Mouse (Mus musculus): ENCODE data around the gene Cacna1c. TPM values are rescaled to one million over a fixed set of nuclear protein-coding genes. Genes with fewer than 3 reads are reported as not detected.

Cacna1c gene
- polyA plus RNA-seq, 1 experiment from 2014 or later = 31.3 TPM

- H3K27me3 ChIP-seq (ENCODE audit: insufficient read depth, poor library complexity, severe bottlenecking) = no peaks in the 10 kb centered on the region
- H3K4me1 ChIP-seq = peaks cover 20% of the 10 kb centered on the region
- no peak overlapping the region for H3K4me3 ChIP-seq
- H3K9me3 ChIP-seq = no peaks in the 10 kb centered on the region; the same call in 1 of the 2 replicates
- no peak for DNase-seq (ENCODE audit: low spot score)
- H3K27ac ChIP-seq = no peak overlapping the region
- WGBS = 52% methylated on average over 8 of the region's 8 CpGs
- peaks cover 40% of the 10 kb centered on the region for H3K36me3 ChIP-seq
These were observed 418.8 kb downstream of the Cacna1c start for GRCm38 (mm10) chr6:118777457-118777856.

GRCm38 (mm10) chr6:118776459-118776858 is 419.8 kb downstream of the Cacna1c start:
- H3K27me3 ChIP-seq (ENCODE audit: insufficient read depth, poor library complexity, severe bottlenecking) = no peaks in the 10 kb centered on the region
- WGBS = 73% methylated on average over 9 of the region's 9 CpGs
- H3K4me3 ChIP-seq = no peak overlapping the region
- H3K4me1 ChIP-seq = peaks cover 17% of the 10 kb centered on the region
- no peak overlapping the region for H3K27ac ChIP-seq
- peaks cover 45% of the 10 kb centered on the region for H3K36me3 ChIP-seq
- no peaks in the 10 kb centered on the region; the same call in 1 of the 2 replicates for H3K9me3 ChIP-seq
- DNase-seq (ENCODE audit: low spot score) = no peak

- Histone ChIP-seq H3K27me3 (ENCODE audit: insufficient read depth, poor library complexity, severe bottlenecking) (no peaks in the 10 kb centered on the region), H3K27ac (no peak overlapping the region), H3K4me1 (peaks cover 11% of the 10 kb centered on the region; the same call in 1 of the 2 replicates), H3K36me3 (peaks cover 50% of the 10 kb centered on the region), H3K9me3 (no peaks in the 10 kb centered on the region; the same call in 1 of the 2 replicates), H3K4me3 (no peak overlapping the region)
- no peak for DNase-seq (ENCODE audit: low spot score)
- WGBS = 87% methylated on average over 6 of the region's 6 CpGs
These were observed 423.6 kb downstream of the Cacna1c start for GRCm38 (mm10) chr6:118772581-118772980.

- 63% methylated on average over 4 of the region's 4 CpGs for WGBS
- no peak overlapping the region for H3K27ac ChIP-seq
These were observed 425.1 kb downstream of the Cacna1c start for GRCm38 (mm10) chr6:118771121-118771520.

GRCm38 (mm10) chr6:118770396-118770795 is 425.8 kb downstream of the Cacna1c start:
- WGBS = 75% methylated on average over 6 of the region's 6 CpGs
- DNase-seq (ENCODE audit: low spot score) = no peak
- peaks cover 5% of the 10 kb centered on the region; the same call in 1 of the 2 replicates for H3K4me1 ChIP-seq

More at GRCm38 (mm10) chr6:118771121-118771520, 425.1 kb downstream of the Cacna1c start:
- H3K27me3 ChIP-seq (ENCODE audit: insufficient read depth, poor library complexity, severe bottlenecking) = no peaks in the 10 kb centered on the region
- peaks cover 42% of the 10 kb centered on the region for H3K36me3 ChIP-seq
- peaks cover 11% of the 10 kb centered on the region; the same call in 1 of the 2 replicates for H3K4me1 ChIP-seq
- no peak overlapping the region for H3K4me3 ChIP-seq
- no peak for DNase-seq (ENCODE audit: low spot score)
- no peaks in the 10 kb centered on the region; the same call in 1 of the 2 replicates for H3K9me3 ChIP-seq

GRCm38 (mm10) chr6:118769792-118770191 is 426.4 kb downstream of the Cacna1c start:
- Histone ChIP-seq H3K27ac (no peak overlapping the region), H3K4me1 (peaks cover 5% of the 10 kb centered on the region; the same call in 1 of the 2 replicates), H3K4me3 (no peak overlapping the region), H3K27me3 (ENCODE audit: insufficient read depth, poor library complexity, severe bottlenecking) (no peaks in the 10 kb centered on the region), H3K36me3 (peaks cover 29% of the 10 kb centered on the region), H3K9me3 (no peaks in the 10 kb centered on the region; the same call in 1 of the 2 replicates)
- WGBS = 90% methylated on average over 8 of the region's 8 CpGs
- no peak for DNase-seq (ENCODE audit: low spot score)

More at GRCm38 (mm10) chr6:118770396-118770795, 425.8 kb downstream of the Cacna1c start:
- Histone ChIP-seq H3K4me3 (no peak overlapping the region), H3K36me3 (peaks cover 35% of the 10 kb centered on the region), H3K27me3 (ENCODE audit: insufficient read depth, poor library complexity, severe bottlenecking) (no peaks in the 10 kb centered on the region), H3K9me3 (no peaks in the 10 kb centered on the region; the same call in 1 of the 2 replicates), H3K27ac (no peak overlapping the region)

- peaks cover 14% of the 10 kb centered on the region for H3K36me3 ChIP-seq
- DNase-seq (ENCODE audit: low spot score) = no peak
- 0 out of 2 replicates have a peak, but pooled peaks cover 5% of the 10 kb centered on the region for H3K4me1 ChIP-seq
- H3K27me3 ChIP-seq (ENCODE audit: insufficient read depth, poor library complexity, severe bottlenecking) = no peaks in the 10 kb centered on the region
- H3K9me3 ChIP-seq = no peaks in the 10 kb centered on the region
- WGBS = 74% methylated on average over 6 of the region's 6 CpGs
- H3K27ac ChIP-seq = no peak overlapping the region
- no peak overlapping the region for H3K4me3 ChIP-seq
These were observed 428.5 kb downstream of the Cacna1c start for GRCm38 (mm10) chr6:118767698-118768097.

- Histone ChIP-seq H3K27me3 (ENCODE audit: insufficient read depth, poor library complexity, severe bottlenecking) (no peaks in the 10 kb centered on the region), H3K4me3 (no peak overlapping the region), H3K27ac (no peak overlapping the region), H3K4me1 (0 out of 2 replicates have a peak, but pooled peaks cover 5% of the 10 kb centered on the region), H3K36me3 (0 out of 2 replicates have a peak, but pooled peaks cover 3% of the 10 kb centered on the region), H3K9me3 (no peaks in the 10 kb centered on the region)
- DNase-seq (ENCODE audit: low spot score) = no peak
- 87% methylated on average over 1 of the region's 1 CpGs for WGBS
These were observed 431.0 kb downstream of the Cacna1c start for GRCm38 (mm10) chr6:118765261-118765660.

GRCm38 (mm10) chr6:118759015-118759414 is 437.2 kb downstream of the Cacna1c start:
- H3K27ac ChIP-seq = no peak overlapping the region
- peaks cover 12% of the 10 kb centered on the region for H3K4me1 ChIP-seq
- no peaks in the 10 kb centered on the region for H3K9me3 ChIP-seq
- H3K36me3 ChIP-seq = peaks cover 17% of the 10 kb centered on the region; the same call in 1 of the 2 replicates
- no peak overlapping the region for H3K4me3 ChIP-seq
- WGBS = 76% methylated on average over 5 of the region's 5 CpGs
- no peaks in the 10 kb centered on the region for H3K27me3 ChIP-seq (ENCODE audit: insufficient read depth, poor library complexity, severe bottlenecking)
- no peak for DNase-seq (ENCODE audit: low spot score)

GRCm38 (mm10) chr6:118758290-118758907 is 437.8 kb downstream of the Cacna1c start:
- H3K4me3 ChIP-seq = no peak overlapping the region
- DNase-seq (ENCODE audit: low spot score) = no peak
- no peaks in the 10 kb centered on the region for H3K27me3 ChIP-seq (ENCODE audit: insufficient read depth, poor library complexity, severe bottlenecking)
- H3K4me1 ChIP-seq = peaks cover 12% of the 10 kb centered on the region
- H3K27ac ChIP-seq = no peak overlapping the region
- WGBS = 24% methylated on average over 7 of the region's 7 CpGs
- H3K36me3 ChIP-seq = peaks cover 17% of the 10 kb centered on the region; the same call in 1 of the 2 replicates
- H3K9me3 ChIP-seq = no peaks in the 10 kb centered on the region

GRCm38 (mm10) chr6:118757533-118758289 is 438.5 kb downstream of the Cacna1c start:
- Histone ChIP-seq H3K4me1 (peaks cover 12% of the 10 kb centered on the region), H3K4me3 (no peak overlapping the region)
- 82% methylated on average over 12 of the region's 12 CpGs for WGBS

GRCm38 (mm10) chr6:118756511-118756910 is 439.7 kb downstream of the Cacna1c start:
- no peak overlapping the region for H3K27ac ChIP-seq
- peaks cover 12% of the 10 kb centered on the region for H3K4me1 ChIP-seq
- WGBS = 71% methylated on average over 4 of the region's 4 CpGs
- H3K36me3 ChIP-seq = peaks cover 25% of the 10 kb centered on the region; the same call in 1 of the 2 replicates
- H3K4me3 ChIP-seq = no peak overlapping the region
- H3K27me3 ChIP-seq (ENCODE audit: insufficient read depth, poor library complexity, severe bottlenecking) = no peaks in the 10 kb centered on the region
- H3K9me3 ChIP-seq = no peaks in the 10 kb centered on the region
- DNase-seq (ENCODE audit: low spot score) = no peak

More at GRCm38 (mm10) chr6:118757533-118758289, 438.5 kb downstream of the Cacna1c start:
- Histone ChIP-seq H3K27me3 (ENCODE audit: insufficient read depth, poor library complexity, severe bottlenecking) (no peaks in the 10 kb centered on the region), H3K27ac (no peak overlapping the region), H3K9me3 (no peaks in the 10 kb centered on the region), H3K36me3 (peaks cover 17% of the 10 kb centered on the region; the same call in 1 of the 2 replicates)
- DNase-seq (ENCODE audit: low spot score) = no peak

GRCm38 (mm10) chr6:118755768-118756167 is 440.4 kb downstream of the Cacna1c start:
- Histone ChIP-seq H3K27ac (no peak overlapping the region), H3K36me3 (peaks cover 32% of the 10 kb centered on the region; the same call in 1 of the 2 replicates), H3K4me1 (peaks cover 12% of the 10 kb centered on the region), H3K4me3 (no peak overlapping the region), H3K9me3 (no peaks in the 10 kb centered on the region), H3K27me3 (ENCODE audit: insufficient read depth, poor library complexity, severe bottlenecking) (no peaks in the 10 kb centered on the region)
- WGBS = 91% methylated on average over 5 of the region's 5 CpGs
- DNase-seq (ENCODE audit: low spot score) = no peak
